Mouse (Mus musculus): ENCODE results near the gene Rtl10. TPM values are rescaled to one million over a fixed set of nuclear protein-coding genes. Genes with fewer than 3 reads are reported as not detected.

Gene Rtl10
- polyA plus RNA-seq, 1 experiment from 2014 or later = 1.8 TPM

GRCm38 (mm10) chr16:18459955-18460370 lies 38.7 kb upstream of the Rtl10 start:
- no peaks in the 10 kb centered on the region for H3K27me3 ChIP-seq (ENCODE audit: control insufficient read depth, insufficient read depth, low read length)
- WGBS = 3% methylated on average over 11 of the region's 11 CpGs
- H3K27ac ChIP-seq (ENCODE audit: low read depth, low read length) = peak overlapping the region; percentile 47; the same call in 1 of the 2 replicates

DNA sequence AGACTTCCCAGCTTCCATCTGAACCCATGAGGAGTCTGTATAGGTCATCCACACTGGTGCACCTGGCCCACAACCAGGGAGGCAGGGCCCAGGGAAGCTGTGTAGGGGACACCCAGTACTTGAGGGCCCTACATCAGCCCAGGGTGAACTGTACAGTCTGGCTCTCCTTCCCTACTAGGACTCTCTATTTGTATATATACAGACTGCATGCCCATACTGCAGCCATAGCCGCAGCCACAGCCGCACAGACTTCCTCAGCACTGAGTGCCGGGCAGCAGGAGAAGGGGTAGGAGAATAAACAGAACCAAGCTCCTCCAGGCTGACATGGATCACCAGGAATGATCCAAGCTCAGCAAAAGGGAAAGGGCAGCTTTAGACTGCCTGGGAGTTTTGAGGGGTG lies 37.9 kb upstream of the Rtl10 start:
- H3K4me1 ChIP-seq (replicated peaks; ENCODE audit: control insufficient read depth, insufficient read depth, low read length) = peaks cover 10% of the 10 kb centered on the region
- no peaks in the 10 kb centered on the region for H3K9me3 ChIP-seq (ENCODE audit: control insufficient read depth, low read length)
- H3K4me3 ChIP-seq (ENCODE audit: low read depth, low read length) = no peak overlapping the region
- H3K27ac ChIP-seq (ENCODE audit: low read depth, low read length) = no peak overlapping the region
- no peak overlapping the region for H3K4me2 ChIP-seq (replicated peaks; ENCODE audit: low read depth, low read length)
- no peak overlapping the region for H3K9ac ChIP-seq (ENCODE audit: low read depth, low read length)
- 85% methylated on average over 3 of the region's 3 CpGs for WGBS
- H3K27me3 ChIP-seq (ENCODE audit: control insufficient read depth, insufficient read depth, low read length) = no peaks in the 10 kb centered on the region
- H3K36me3 ChIP-seq (ENCODE audit: control insufficient read depth, insufficient read depth, low read length) = no peaks in the 10 kb centered on the region
- no peak for ATAC-seq (ENCODE audit: low FRiP score)
- DNase-seq (ENCODE audit: low spot score) = no peak

More at GRCm38 (mm10) chr16:18459955-18460370, 38.7 kb upstream of the Rtl10 start:
- Histone ChIP-seq H3K4me2 (replicated peaks; ENCODE audit: low read depth, low read length) (peak overlapping the region; percentile 18; the same call in 1 of the 2 replicates), H3K4me3 (ENCODE audit: low read depth, low read length) (no peak overlapping the region), H3K4me1 (replicated peaks; ENCODE audit: control insufficient read depth, insufficient read depth, low read length) (peaks cover 10% of the 10 kb centered on the region), H3K36me3 (ENCODE audit: control insufficient read depth, insufficient read depth, low read length) (no peaks in the 10 kb centered on the region), H3K9ac (ENCODE audit: low read depth, low read length) (peak overlapping the region; percentile 27; the same call in 1 of the 2 replicates), H3K9me3 (ENCODE audit: control insufficient read depth, low read length) (no peaks in the 10 kb centered on the region)
- peak; percentile 61 for DNase-seq (ENCODE audit: low spot score)
- peak; percentile 77 for ATAC-seq (ENCODE audit: low FRiP score)

GRCm38 (mm10) chr16:18462031-18462430 lies 36.7 kb upstream of the Rtl10 start:
- no peaks in the 10 kb centered on the region for H3K27me3 ChIP-seq (ENCODE audit: control insufficient read depth, insufficient read depth, low read length)
- no peak overlapping the region for H3K4me2 ChIP-seq (replicated peaks; ENCODE audit: low read depth, low read length)

DNA sequence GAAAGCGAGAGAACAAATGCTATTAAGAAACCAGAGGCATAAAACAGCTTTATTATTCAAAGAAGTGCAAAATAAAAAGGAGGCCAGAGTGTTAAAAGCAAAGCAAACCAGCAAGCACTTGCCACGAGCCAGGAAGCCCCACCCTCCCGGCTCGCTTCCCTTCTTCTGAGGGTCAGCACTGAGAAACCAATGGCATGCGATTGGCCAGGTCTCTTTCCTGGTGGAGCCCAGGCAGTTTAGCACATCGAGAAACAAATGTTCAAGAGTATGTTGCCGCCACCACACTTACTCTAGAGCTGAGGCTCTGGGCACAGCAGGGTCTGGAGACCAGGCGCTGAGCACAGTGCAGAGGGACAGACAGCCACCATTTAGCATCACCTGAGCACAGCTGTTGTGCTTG lies 36.1 kb upstream of the Rtl10 start:
- H3K4me2 ChIP-seq (replicated peaks; ENCODE audit: low read depth, low read length) = no peak overlapping the region
- H3K27ac ChIP-seq (ENCODE audit: low read depth, low read length) = no peak overlapping the region
- H3K9ac ChIP-seq (ENCODE audit: low read depth, low read length) = no peak overlapping the region
- no peaks in the 10 kb centered on the region for H3K27me3 ChIP-seq (ENCODE audit: control insufficient read depth, insufficient read depth, low read length)
- H3K36me3 ChIP-seq (ENCODE audit: control insufficient read depth, insufficient read depth, low read length) = no peaks in the 10 kb centered on the region
- H3K4me3 ChIP-seq (ENCODE audit: low read depth, low read length) = no peak overlapping the region
- H3K9me3 ChIP-seq (ENCODE audit: control insufficient read depth, low read length) = no peaks in the 10 kb centered on the region
- DNase-seq (ENCODE audit: low spot score) = no peak
- ATAC-seq (ENCODE audit: low FRiP score) = no peak
- H3K4me1 ChIP-seq (replicated peaks; ENCODE audit: control insufficient read depth, insufficient read depth, low read length) = peaks cover 10% of the 10 kb centered on the region
- 61% methylated on average over 8 of the region's 8 CpGs for WGBS

More at GRCm38 (mm10) chr16:18462031-18462430, 36.7 kb upstream of the Rtl10 start:
- H3K9ac ChIP-seq (ENCODE audit: low read depth, low read length) = no peak overlapping the region
- peaks cover 10% of the 10 kb centered on the region for H3K4me1 ChIP-seq (replicated peaks; ENCODE audit: control insufficient read depth, insufficient read depth, low read length)
- no peaks in the 10 kb centered on the region for H3K36me3 ChIP-seq (ENCODE audit: control insufficient read depth, insufficient read depth, low read length)
- ATAC-seq (ENCODE audit: low FRiP score) (no peak), DNase-seq (ENCODE audit: low spot score) (no peak)
- H3K9me3 ChIP-seq (ENCODE audit: control insufficient read depth, low read length) = no peaks in the 10 kb centered on the region
- H3K4me3 ChIP-seq (ENCODE audit: low read depth, low read length) = no peak overlapping the region
- no peak overlapping the region for H3K27ac ChIP-seq (ENCODE audit: low read depth, low read length)
- 54% methylated on average over 9 of the region's 9 CpGs for WGBS

DNA sequence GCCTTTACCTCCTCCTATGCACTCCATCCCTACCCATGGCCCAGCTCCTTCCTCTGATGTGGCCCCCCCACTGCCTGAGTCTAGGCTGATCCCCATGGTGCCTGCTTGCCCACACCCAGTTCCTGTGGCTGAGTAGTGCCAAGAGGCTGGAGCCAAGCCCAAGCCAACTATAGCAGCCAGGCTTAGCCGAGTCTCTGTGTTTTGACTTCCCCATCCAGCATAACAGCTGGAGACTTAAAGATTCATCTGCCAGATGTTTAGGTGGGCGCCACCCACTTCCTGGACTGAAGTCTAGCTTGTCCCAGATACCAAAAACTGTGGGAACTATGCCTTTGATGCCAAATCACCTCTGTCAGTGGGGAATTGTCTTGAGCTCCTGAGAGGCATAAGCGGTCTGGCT lies 34.4 kb upstream of the Rtl10 start:
- DNase-seq (ENCODE audit: low spot score) (no peak), ATAC-seq (ENCODE audit: low FRiP score) (no peak)
- H3K4me1 ChIP-seq (replicated peaks; ENCODE audit: control insufficient read depth, insufficient read depth, low read length) = peaks cover 8% of the 10 kb centered on the region
- no peak overlapping the region for H3K27ac ChIP-seq (ENCODE audit: low read depth, low read length)
- no peak overlapping the region for H3K4me2 ChIP-seq (replicated peaks; ENCODE audit: low read depth, low read length)
- H3K36me3 ChIP-seq (ENCODE audit: control insufficient read depth, insufficient read depth, low read length) = no peaks in the 10 kb centered on the region
- H3K4me3 ChIP-seq (ENCODE audit: low read depth, low read length) = no peak overlapping the region
- WGBS = 76% methylated on average over 3 of the region's 3 CpGs
- H3K9me3 ChIP-seq (ENCODE audit: control insufficient read depth, low read length) = no peaks in the 10 kb centered on the region
- H3K27me3 ChIP-seq (ENCODE audit: control insufficient read depth, insufficient read depth, low read length) = no peaks in the 10 kb centered on the region
- no peak overlapping the region for H3K9ac ChIP-seq (ENCODE audit: low read depth, low read length)

- H3K9me3 ChIP-seq (ENCODE audit: control insufficient read depth, low read length) = no peaks in the 10 kb centered on the region
- no peaks in the 10 kb centered on the region; the same call in 1 of the 2 replicates for H3K4me1 ChIP-seq (replicated peaks; ENCODE audit: control insufficient read depth, insufficient read depth, low read length)
- H3K36me3 ChIP-seq (ENCODE audit: control insufficient read depth, insufficient read depth, low read length) = no peaks in the 10 kb centered on the region
- DNase-seq (ENCODE audit: low spot score) (no peak), ATAC-seq (ENCODE audit: low FRiP score) (no peak)
- no peak overlapping the region for H3K27ac ChIP-seq (ENCODE audit: low read depth, low read length)
- H3K4me2 ChIP-seq (replicated peaks; ENCODE audit: low read depth, low read length) = no peak overlapping the region
- H3K9ac ChIP-seq (ENCODE audit: low read depth, low read length) = no peak overlapping the region
- no peaks in the 10 kb centered on the region for H3K27me3 ChIP-seq (ENCODE audit: control insufficient read depth, insufficient read depth, low read length)
- 29% methylated on average over 1 of the region's 1 CpGs for WGBS
- no peak overlapping the region for H3K4me3 ChIP-seq (ENCODE audit: low read depth, low read length)
Measured at GRCm38 (mm10) chr16:18470829-18471228, 27.9 kb upstream of the Rtl10 start.

DNA sequence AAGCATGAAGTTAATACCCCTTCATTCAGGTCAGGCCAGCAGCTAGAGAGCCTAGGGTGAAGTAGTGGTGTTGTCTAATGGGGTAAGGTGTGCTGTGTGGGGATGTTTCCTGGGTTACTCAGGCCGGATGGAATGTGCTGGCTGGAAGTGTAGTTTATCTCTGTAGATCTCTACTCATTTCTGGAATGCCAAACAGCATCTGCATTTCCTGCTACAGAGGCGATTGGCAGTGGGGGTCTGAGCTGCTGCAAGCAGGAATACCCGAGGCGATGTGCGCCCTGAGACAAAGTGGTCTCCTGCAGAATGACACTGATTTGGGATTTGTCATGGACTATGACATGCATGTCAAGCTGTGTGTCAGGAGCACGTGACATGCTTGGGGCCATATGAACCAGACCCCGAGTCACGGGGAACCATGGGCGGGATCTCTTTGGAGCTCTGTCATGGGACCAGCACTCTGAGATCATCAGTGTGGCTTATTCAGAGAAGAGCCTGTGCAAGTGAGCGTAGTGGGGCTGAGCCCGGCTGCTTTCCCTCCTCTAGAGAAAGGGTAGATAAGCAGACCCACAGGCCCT lies 27.2 kb upstream of the Rtl10 start:
- Histone ChIP-seq H3K4me2 (replicated peaks; ENCODE audit: low read depth, low read length) (no peak overlapping the region), H3K36me3 (ENCODE audit: control insufficient read depth, insufficient read depth, low read length) (no peaks in the 10 kb centered on the region), H3K27me3 (ENCODE audit: control insufficient read depth, insufficient read depth, low read length) (no peaks in the 10 kb centered on the region), H3K9ac (ENCODE audit: low read depth, low read length) (no peak overlapping the region), H3K9me3 (ENCODE audit: control insufficient read depth, low read length) (no peaks in the 10 kb centered on the region), H3K4me1 (replicated peaks; ENCODE audit: control insufficient read depth, insufficient read depth, low read length) (no peaks in the 10 kb centered on the region; the same call in 1 of the 2 replicates), H3K4me3 (ENCODE audit: low read depth, low read length) (no peak overlapping the region), H3K27ac (ENCODE audit: low read depth, low read length) (no peak overlapping the region)
- no peak for DNase-seq (ENCODE audit: low spot score)
- WGBS = 76% methylated on average over 11 of the region's 11 CpGs
- ATAC-seq (ENCODE audit: low FRiP score) = no peak

- no peaks in the 10 kb centered on the region for H3K27me3 ChIP-seq (ENCODE audit: control insufficient read depth, insufficient read depth, low read length)
- H3K9me3 ChIP-seq (ENCODE audit: control insufficient read depth, low read length) = no peaks in the 10 kb centered on the region
- ATAC-seq (ENCODE audit: low FRiP score) (no peak), DNase-seq (ENCODE audit: low spot score) (no peak)
- no peaks in the 10 kb centered on the region; the same call in 1 of the 2 replicates for H3K4me1 ChIP-seq (replicated peaks; ENCODE audit: control insufficient read depth, insufficient read depth, low read length)
- no peak overlapping the region for H3K27ac ChIP-seq (ENCODE audit: low read depth, low read length)
- H3K4me3 ChIP-seq (ENCODE audit: low read depth, low read length) = no peak overlapping the region
- 85% methylated on average over 6 of the region's 6 CpGs for WGBS
- H3K36me3 ChIP-seq (ENCODE audit: control insufficient read depth, insufficient read depth, low read length) = no peaks in the 10 kb centered on the region
- no peak overlapping the region for H3K9ac ChIP-seq (ENCODE audit: low read depth, low read length)
- no peak overlapping the region for H3K4me2 ChIP-seq (replicated peaks; ENCODE audit: low read depth, low read length)
Measured at GRCm38 (mm10) chr16:18471976-18472375, 26.7 kb upstream of the Rtl10 start.

DNA sequence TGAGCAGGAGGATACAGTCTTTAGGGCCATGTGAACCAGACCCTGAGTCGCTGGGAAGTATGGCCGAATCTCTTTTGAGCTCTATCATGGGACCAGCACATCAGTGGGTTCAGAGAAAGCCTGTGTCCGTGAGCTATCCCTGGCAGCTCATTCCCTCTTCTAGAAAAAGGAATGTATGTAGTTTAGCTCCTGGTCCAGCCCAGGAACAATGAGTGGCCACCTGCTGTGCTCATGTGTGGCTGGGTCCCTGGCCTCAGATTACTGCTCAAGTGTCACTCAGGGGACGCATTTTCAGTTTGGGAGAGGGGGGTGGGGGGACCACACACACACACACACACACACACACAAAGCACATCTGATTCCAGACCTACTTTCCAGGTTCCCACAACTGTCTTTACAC lies 26.3 kb upstream of the Rtl10 start:
- Histone ChIP-seq H3K4me3 (ENCODE audit: low read depth, low read length) (no peak overlapping the region), H3K4me2 (replicated peaks; ENCODE audit: low read depth, low read length) (no peak overlapping the region), H3K27ac (ENCODE audit: low read depth, low read length) (no peak overlapping the region), H3K36me3 (ENCODE audit: control insufficient read depth, insufficient read depth, low read length) (no peaks in the 10 kb centered on the region), H3K9ac (ENCODE audit: low read depth, low read length) (no peak overlapping the region), H3K9me3 (ENCODE audit: control insufficient read depth, low read length) (no peaks in the 10 kb centered on the region), H3K27me3 (ENCODE audit: control insufficient read depth, insufficient read depth, low read length) (no peaks in the 10 kb centered on the region), H3K4me1 (replicated peaks; ENCODE audit: control insufficient read depth, insufficient read depth, low read length) (no peaks in the 10 kb centered on the region; the same call in 1 of the 2 replicates)
- ATAC-seq (ENCODE audit: low FRiP score) = no peak
- 68% methylated on average over 4 of the region's 4 CpGs for WGBS
- no peak for DNase-seq (ENCODE audit: low spot score)
